Mouse (Mus musculus): ENCODE results near the gene Btc.

- no peak for TF ChIP-seq CTCF (IDR thresholded peaks at IDR 0.05; ENCODE audit: low read depth, low read length)
- TF ChIP-seq POLR2A (IDR thresholded peaks at IDR 0.05; ENCODE audit: insufficient read depth, low read length) = no peak
- TF ChIP-seq EP300 (IDR thresholded peaks at IDR 0.05; ENCODE audit: insufficient read depth, low read depth, low read length) = no peak
These were observed 1.5 kb upstream of the Btc start for GRCm38 (mm10) chr5:91404263-91404662.

Measured in ES-Bruce4 (cell line).